Mouse (Mus musculus) ovary, postnatal 14 days (tissue): ENCODE results near the gene Dab2ip.

Experiments
- DNase-seq: peaks from one replicate; pipeline ENCODE4 v3.0.0; 2022; ENCODE audit warnings: low spot score

The Dab2ip gene

GRCm38 (mm10) chr2:35654795-35655194 lies 96.7 kb downstream of the Dab2ip start:
- DNase-seq, result no peak

DNA sequence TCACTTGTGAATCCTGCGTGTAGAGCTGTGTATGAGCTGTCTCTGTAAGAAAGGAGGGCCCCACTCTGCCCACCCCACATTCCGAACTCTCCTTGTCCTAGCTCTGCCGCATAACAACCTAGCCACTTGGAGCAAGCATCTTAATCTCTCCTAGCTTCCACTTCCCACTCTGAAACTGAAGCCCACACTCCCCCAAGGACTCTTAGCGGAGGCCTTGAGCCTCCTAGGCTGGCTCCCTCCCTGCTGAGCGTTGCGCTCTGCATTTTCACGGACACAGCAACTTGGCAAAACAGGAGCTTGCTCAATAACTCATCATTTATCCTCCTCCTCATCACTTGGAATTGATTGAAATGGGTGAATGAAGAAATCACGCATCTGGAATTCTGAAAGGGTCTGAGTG lies 97.9 kb downstream of the Dab2ip start:
- no peak for DNase-seq

- no peak for DNase-seq
These were observed 100.2 kb downstream of the Dab2ip start for GRCm38 (mm10) chr2:35658311-35658710.

DNA sequence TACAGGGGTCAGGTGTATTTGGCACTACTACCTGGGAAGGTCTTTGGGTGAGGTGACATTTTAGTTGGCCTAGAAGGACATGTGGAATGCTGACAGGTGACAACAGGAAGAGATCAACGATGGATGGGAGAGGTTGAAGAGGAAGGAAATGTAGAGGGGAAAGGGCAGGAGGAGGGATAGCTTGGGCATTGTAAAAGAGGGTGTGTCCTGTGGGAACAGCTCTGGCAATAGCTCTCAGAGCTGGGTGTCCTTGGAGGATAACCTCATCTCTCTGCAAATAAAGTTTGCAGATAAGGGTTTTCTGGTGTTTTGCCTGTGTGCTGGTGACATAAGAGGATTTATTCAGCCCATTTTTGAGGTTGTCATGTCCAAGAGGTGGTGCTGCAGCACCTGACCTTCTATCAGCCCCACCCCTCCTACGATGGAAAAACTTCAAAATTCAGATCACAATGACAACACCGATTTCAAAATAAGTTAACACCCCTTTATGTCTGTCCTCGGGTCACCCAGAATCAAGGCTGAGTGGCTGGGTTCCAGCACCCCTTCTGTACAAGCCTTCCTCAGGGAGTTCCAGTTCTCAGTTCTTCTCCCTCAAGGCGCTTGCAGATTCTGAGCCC lies 101.6 kb downstream of the Dab2ip start:
- DNase-seq, result no peak

DNA sequence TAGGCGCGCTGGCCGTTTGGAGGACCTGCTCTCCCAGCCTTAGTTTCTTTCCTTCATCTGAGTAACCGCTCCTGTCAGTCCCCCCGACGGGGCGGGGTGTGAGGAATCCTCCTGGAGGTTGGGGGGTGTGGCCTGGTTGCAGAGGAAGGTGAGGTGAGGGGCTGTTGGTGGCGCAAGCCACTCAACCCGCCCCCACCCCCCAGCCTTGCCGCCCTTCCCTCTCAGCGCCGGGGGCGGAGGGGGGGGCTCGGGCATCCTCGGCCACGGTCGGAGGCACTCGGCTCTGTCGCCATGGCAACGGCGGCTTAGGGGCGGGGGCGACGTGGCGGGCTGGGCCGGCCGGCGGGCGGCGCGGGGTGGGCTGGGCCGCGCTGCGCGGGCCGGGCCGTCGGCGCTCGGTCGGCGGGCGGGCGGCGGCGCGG lies 102.9 kb downstream of the Dab2ip start:
- peak; percentile 71 for DNase-seq

DNA sequence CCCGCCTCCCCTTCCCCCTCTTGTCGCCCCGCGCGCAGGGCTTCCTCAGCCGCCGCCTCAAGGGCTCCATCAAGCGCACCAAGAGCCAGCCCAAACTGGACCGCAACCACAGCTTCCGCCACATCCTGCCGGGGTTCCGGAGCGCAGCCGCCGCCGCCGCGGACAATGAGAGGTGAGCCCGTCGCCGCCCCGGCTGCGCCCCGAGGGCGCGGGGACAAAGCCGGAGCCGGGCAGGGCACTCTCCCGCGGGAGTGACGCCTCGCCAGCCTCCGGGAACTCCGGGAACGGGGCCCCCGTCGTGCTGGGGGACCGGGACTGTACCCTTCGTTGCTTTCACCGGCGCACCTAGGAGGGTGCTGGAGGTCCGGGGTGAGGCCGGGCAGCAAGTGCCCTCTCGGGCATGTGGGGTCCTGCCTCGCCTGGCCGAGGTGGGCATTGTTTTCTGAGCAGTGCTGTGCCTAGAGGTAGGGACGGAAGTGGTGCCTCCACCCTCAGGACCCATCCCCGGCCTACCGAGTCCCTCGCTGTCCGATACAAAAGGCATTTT lies 103.5 kb downstream of the Dab2ip start:
- peak; percentile 44 for DNase-seq

DNA sequence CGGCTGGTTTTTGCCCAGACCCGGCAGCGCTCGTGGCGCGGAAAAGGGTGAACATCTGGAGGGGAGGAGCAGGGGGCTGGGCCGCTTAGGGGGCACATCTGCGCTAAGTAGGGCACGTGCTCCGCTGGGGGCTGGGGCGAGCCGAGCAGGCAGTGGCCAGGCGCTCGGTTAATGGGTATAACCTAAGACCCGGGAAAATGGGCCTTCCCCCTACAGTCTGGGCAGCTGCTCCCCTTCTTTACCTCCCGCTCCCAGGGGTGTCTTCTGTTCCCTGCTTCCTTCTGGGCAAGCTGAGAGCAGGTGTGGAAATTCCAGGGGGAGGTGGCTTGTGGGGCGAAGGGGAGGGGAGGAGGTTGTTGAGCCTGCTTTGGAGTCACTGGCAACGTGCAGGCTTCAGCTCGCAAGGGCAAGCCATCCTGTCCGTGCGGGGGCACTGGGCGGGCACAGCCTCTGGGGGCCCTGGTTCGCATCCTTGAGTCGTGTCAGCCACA lies 104.0 kb downstream of the Dab2ip start:
- no peak for DNase-seq

- no peak for DNase-seq
These were observed 104.9 kb downstream of the Dab2ip start for GRCm38 (mm10) chr2:35662738-35663550.

DNA sequence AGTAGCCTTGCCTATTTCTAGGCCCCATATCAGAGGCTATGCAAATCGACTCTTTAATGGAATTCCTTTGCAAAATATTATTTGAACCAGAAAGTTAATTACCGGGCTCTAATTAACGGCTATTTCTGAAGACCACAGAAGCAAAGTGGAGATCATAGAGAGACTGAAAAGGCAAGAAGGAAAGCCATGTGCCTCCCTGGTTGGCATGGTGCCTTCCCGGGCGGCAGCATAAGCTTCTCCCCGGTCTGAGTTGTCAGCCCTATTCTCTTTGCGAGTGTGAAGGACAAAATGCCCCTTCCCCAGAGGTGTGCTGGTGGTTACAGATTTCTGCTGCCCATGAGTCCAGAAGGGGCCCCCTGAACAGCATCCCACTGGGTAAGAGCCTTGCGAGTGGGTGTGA lies 109.7 kb downstream of the Dab2ip start:
- DNase-seq, result no peak

GRCm38 (mm10) chr2:35669217-35669616 lies 111.2 kb downstream of the Dab2ip start:
- DNase-seq, result no peak

GRCm38 (mm10) chr2:35669748-35670147 lies 111.7 kb downstream of the Dab2ip start:
- DNase-seq, result no peak

GRCm38 (mm10) chr2:35670300-35670699 lies 112.2 kb downstream of the Dab2ip start:
- DNase-seq, result no peak

DNA sequence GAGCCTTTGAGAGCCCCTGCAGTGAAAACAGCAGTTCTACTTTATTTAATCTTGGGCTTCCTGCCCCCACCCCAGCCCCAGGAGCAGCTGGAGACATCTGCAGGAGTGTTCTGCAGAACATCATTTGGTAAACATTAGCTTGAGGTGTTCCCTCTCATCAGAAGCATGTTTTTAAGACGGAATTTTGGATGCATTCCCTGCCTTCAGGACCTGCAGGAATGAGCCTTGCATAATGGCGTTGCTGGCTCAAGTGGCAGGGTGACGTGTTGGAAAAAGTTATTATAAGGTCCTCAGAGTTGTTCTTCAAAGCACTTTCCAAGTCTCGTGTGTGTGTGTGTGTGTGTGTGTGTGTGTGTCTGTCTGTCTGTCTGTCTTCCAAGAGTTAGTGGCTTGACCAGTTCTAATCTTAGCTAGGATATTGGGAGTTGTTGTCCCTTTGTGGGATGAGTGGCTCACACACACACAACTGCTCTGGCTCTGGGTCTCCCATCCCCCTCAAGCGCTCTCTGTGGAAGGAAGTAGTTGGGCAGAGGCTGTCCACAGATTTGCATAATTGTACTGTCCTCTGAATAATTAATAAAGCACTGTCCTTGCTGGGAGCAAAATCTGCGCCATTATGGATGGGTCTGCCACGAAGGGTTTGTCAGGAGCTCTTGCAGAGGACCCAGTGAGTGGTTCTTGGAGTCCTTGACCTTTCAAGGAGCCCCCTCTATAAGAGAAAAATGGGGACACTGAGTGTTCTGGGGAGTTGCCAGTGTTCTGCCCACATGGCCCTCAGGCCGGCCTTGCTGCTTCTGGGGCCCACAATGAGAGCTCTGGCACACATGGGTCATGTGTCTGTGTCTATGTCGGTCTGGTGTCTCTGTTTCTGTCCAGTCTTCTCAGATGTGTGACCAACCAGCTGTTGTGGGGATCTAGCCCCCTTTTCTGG lies 114.2 kb downstream of the Dab2ip start:
- no peak for DNase-seq

DNA sequence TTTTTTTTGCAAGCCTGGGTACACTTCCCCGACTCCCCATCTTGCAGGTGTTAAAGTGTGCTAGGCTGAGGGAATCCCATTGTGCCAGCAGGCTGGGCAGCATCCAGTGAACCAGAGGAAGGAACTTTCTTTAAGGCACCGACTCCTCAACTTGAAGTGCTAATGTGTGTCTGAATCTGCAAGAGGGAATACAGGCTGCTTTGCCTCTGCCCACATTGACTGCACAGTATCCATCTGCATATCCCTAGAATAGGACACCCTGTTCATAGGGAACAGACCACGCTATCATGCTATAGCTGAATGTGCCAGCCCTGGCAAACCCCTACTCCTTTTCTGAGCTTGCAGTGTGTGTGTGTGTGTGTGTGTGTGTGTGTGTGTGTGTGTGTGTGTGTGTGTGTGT lies 115.1 kb downstream of the Dab2ip start:
- no peak for DNase-seq

DNA sequence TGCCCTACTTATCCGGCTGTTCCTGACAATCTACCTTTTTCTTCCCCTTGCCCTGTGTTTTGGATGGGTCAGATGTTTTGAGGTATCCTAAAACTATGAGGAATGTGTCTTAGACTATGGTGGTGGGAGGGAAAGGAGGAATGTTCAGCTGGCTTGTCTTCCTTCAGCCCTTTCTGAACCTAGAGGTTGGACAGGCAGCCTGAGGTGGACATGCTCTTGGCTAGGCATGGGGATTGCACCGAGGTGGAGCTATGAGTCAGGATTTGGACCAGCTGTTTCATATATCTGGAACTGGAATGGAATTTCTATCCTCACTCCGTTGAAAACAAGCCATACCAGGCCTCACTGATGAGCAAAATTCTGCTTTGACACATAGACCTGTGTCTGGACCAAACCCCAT lies 115.9 kb downstream of the Dab2ip start:
- DNase-seq, result no peak

GRCm38 (mm10) chr2:35674431-35674830 lies 116.4 kb downstream of the Dab2ip start:
- no peak for DNase-seq

- DNase-seq, result no peak
These were observed 118.1 kb downstream of the Dab2ip start for GRCm38 (mm10) chr2:35676075-35676665.

DNA sequence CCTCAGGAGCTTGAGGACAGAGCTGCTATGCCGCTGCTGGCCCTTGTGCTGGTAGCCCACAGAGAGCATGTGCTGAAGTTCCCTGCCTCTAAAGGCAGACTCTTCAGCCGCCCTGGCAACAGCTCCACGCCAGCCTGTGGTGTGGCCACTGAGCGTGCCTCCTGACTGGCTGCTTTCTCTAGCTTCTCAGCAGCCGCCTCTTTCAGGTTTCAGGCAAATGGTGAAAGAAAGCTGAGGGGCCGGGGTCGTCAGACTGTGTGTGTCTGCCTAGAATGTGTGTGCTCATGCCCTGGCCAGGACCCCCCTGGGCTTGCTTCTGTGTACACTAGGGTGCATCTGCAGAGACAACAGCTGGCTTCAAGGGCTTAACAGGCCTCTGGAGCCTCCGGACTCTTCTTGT lies 119.8 kb downstream of the Dab2ip start:
- no peak for DNase-seq

GRCm38 (mm10) chr2:35678440-35678839 lies 120.4 kb downstream of the Dab2ip start:
- no peak for DNase-seq

- DNase-seq, result no peak
These were observed 122.0 kb downstream of the Dab2ip start for GRCm38 (mm10) chr2:35679812-35680672.

GRCm38 (mm10) chr2:35680833-35681232 lies 122.8 kb downstream of the Dab2ip start:
- no peak for DNase-seq
